Mouse (Mus musculus): ENCODE data around the gene Vmn1r188.
A peak's percentile ranks its signal among the peaks of the same experiment; 100 is the strongest.
"Not testable (repeated sequence)": the region's sequence is repeated elsewhere in the genome, so short reads cannot be mapped to it uniquely, and the experiment has no call there.

- TF ChIP-seq CTCF (IDR thresholded peaks at IDR 0.05; ENCODE audit: borderline replicate concordance, insufficient read depth, low read length) = not testable (repeated sequence)
- TF ChIP-seq POLR2A (IDR thresholded peaks at IDR 0.05; ENCODE audit: low read depth, low read length) = peak; percentile 89
Measured at GRCm38 (mm10) chr13:22042568-22043502, 41.4 kb upstream of the Vmn1r188 start, which contains the start of the genes Hist1h2ag and Hist1h2bj.
